Mouse (Mus musculus) heart, embryonic 13.5 days (tissue): ENCODE measurements at regions not wholly inside any gene's neighbourhood (a gene's known extent, or its start where the extent isn't known, plus 50 kb on each side); places are given as distances from the start of the nearest gene placed in this dataset.
A peak's percentile ranks its signal among the peaks of the same experiment; 100 is the strongest.

Source experiments
- ATAC-seq: fragments of 200-750 bp; cut with Nextera tagmentation; 2 replicates; pipeline ENCODE4 v1.8.0; 2017; ENCODE audit warnings: moderate TSS enrichment; ENCODE audit not compliant: insufficient number of reproducible peaks, low FRiP score, low TSS enrichment; ENCODE audit errors: extremely low read depth
- H3K27ac ChIP-seq: fragments of 300-500 bp; sonication (generic); replicated peaks from 2 replicates; pipeline ENCODE4 v1.5.1; 2015; ENCODE audit warnings: moderate library complexity, mild to moderate bottlenecking, inconsistent platforms
- H3K27me3 ChIP-seq: fragments of 300-500 bp; sonication (generic); replicated peaks from 2 replicates; pipeline ENCODE4 v1.6.1; 2015; ENCODE audit warnings: mild to moderate bottlenecking, inconsistent platforms
- H3K36me3 ChIP-seq: fragments of 300-500 bp; sonication (generic); 2 replicates; pipeline ENCODE4 v1.6.1; 2015; ENCODE audit warnings: mild to moderate bottlenecking, inconsistent platforms
- H3K4me1 ChIP-seq: fragments of 300-500 bp; sonication (generic); 2 replicates; pipeline ENCODE4 v1.6.1; 2015; ENCODE audit warnings: inconsistent platforms
- H3K4me2 ChIP-seq: fragments of 300-500 bp; sonication (generic); 2 replicates; pipeline ENCODE4 v1.6.1; 2015; ENCODE audit warnings: inconsistent platforms, mild to moderate bottlenecking, moderate library complexity
- H3K4me3 ChIP-seq: fragments of 300-500 bp; sonication (generic); 2 replicates; pipeline ENCODE4 v1.5.1; 2015; ENCODE audit warnings: moderate library complexity, mild to moderate bottlenecking, inconsistent platforms
- H3K9ac ChIP-seq: fragments of 300-500 bp; sonication (generic); 2 replicates; pipeline ENCODE4 v1.6.1; 2015; ENCODE audit warnings: inconsistent platforms, mild to moderate bottlenecking, moderate library complexity
- H3K9me3 ChIP-seq: fragments of 300-500 bp; sonication (generic); 2 replicates; pipeline ENCODE4 v1.6.1; 2016; ENCODE audit warnings: inconsistent platforms
- WGBS: fragments of 180-500 bp; shearing (Covaris S2); methylation state at CpG from one replicate; pipeline ENCODE4 v1.1.7; 2015; ENCODE audit warnings: mixed read lengths; 5-methylcytosine and 5-hydroxymethylcytosine counted together

DNA sequence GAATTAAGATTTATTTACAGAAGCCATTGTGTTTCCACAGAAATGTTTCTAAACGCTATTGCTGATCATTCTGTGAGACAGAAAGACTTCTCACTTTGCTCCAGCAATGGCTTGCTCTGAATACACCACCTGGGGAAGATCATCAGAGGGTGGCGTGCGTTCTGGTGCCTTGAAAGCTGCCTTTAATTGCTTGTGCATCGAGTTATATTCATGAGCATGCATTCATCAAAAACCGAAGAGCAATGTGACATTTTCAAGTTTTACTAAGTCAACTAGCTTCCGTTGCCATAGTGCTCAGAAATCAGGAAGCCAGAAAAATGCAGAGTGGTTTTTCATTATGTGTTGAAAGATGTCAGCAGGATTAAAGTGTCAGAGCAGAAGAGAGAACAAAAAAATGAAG lies 85.0 kb upstream of the Pcdh18 start:
- ATAC-seq, result no peak
- Histone ChIP-seq H3K9me3 (no peaks in the 10 kb centered on the region), H3K27me3 (no peaks in the 10 kb centered on the region), H3K27ac (no peak overlapping the region), H3K4me3 (no peak overlapping the region), H3K4me1 (no peaks in the 10 kb centered on the region), H3K36me3 (no peaks in the 10 kb centered on the region), H3K9ac (no peak overlapping the region), H3K4me2 (no peak overlapping the region)
- WGBS, result 64% methylated on average over 6 of the region's 6 CpGs

DNA sequence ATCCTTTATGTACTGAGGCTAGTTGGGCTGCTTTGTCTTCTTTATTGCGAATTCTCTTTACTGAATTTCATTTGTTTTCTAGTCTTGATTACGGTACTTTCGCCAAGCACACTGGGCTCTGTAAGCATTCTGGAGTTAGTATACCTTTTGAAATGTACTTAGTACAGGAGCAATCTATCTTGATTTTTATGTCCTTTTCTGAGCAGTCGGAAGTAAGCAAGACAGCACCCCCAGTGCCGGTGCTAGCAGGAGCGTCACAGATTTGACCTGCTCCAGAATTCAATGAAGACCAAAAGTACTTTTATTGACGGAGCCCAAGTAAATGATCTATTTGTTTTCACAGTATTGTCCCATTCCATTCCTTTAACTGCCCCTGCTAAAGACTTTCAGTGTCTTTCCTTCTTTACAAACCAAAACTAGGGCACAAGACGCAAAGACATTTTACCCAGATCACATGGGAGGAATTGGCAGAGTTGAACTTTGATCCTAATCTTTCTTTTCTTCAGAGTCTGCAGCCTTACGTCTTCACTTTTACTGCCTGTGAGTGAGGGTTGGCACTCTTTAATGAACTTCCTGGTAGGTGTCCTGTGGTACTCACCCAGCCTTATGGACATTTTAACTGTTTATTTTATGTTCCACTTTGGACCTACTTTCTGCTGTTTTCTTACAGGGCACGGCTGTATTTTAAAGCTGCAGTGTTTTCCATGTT lies 83.5 kb upstream of the Pcdh18 start:
- H3K4me1 ChIP-seq, result no peaks in the 10 kb centered on the region
- 82% methylated on average over 10 of the region's 10 CpGs for WGBS
- H3K4me3 ChIP-seq, result no peak overlapping the region
- no peaks in the 10 kb centered on the region for H3K27me3 ChIP-seq
- H3K4me2 ChIP-seq, result no peak overlapping the region
- H3K36me3 ChIP-seq, result no peaks in the 10 kb centered on the region
- H3K9ac ChIP-seq, result no peak overlapping the region
- H3K9me3 ChIP-seq, result no peaks in the 10 kb centered on the region
- no peak for ATAC-seq
- no peak overlapping the region for H3K27ac ChIP-seq

DNA sequence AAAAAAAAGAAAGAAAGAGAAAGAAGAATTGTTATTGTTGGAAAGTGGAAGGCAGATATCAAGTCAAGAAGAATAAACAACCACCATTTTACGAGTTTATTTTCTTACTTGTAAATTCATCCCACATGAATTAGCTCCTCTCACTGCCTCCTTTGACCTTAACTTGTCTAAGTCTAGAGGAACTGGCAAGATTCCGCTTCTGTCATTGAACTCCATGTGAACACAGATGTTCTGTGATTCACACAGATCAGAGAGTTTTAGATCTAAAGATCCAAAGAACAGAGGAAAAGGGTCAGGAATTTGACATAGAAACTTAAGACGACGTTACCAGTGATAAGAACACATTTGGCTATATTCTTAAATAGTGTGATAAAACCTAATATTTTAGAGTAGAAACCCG lies 57.3 kb upstream of the Pcdh18 start:
- no peak overlapping the region for H3K9ac ChIP-seq
- ATAC-seq, result no peak
- H3K4me2 ChIP-seq, result no peak overlapping the region
- H3K27ac ChIP-seq, result no peak overlapping the region
- 69% methylated on average over 5 of the region's 5 CpGs for WGBS
- H3K36me3 ChIP-seq, result no peaks in the 10 kb centered on the region
- no peaks in the 10 kb centered on the region for H3K27me3 ChIP-seq
- no peaks in the 10 kb centered on the region for H3K9me3 ChIP-seq
- H3K4me1 ChIP-seq, result no peaks in the 10 kb centered on the region
- H3K4me3 ChIP-seq, result no peak overlapping the region

DNA sequence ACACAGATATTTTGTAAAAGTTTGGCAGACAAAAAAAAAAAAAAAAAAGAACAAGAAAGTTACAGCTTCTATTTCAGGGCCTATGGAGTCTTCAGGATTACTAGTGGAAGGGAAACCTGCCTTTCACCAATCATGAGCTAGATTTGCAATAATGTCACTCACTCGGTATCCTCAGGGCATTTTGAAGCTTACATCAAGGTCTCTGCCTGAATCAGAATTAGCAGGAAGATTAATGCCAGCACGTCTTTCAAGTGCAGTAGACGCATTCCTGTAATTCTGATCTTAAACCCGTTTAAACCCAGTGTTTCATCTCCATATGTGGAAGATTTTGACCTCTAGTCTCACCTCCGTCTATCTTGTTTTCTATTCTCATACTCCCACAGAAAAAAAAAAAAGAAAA lies 50.6 kb upstream of the Pcdh18 start:
- Histone ChIP-seq H3K4me1 (peaks cover 25% of the 10 kb centered on the region), H3K27me3 (no peaks in the 10 kb centered on the region), H3K9me3 (no peaks in the 10 kb centered on the region), H3K27ac (peak overlapping the region; percentile 46; the same call in 1 of the 2 replicates), H3K9ac (no peak overlapping the region), H3K36me3 (no peaks in the 10 kb centered on the region), H3K4me2 (no peak overlapping the region), H3K4me3 (no peak overlapping the region)
- no peak for ATAC-seq
- 25% methylated on average over 5 of the region's 5 CpGs for WGBS

DNA sequence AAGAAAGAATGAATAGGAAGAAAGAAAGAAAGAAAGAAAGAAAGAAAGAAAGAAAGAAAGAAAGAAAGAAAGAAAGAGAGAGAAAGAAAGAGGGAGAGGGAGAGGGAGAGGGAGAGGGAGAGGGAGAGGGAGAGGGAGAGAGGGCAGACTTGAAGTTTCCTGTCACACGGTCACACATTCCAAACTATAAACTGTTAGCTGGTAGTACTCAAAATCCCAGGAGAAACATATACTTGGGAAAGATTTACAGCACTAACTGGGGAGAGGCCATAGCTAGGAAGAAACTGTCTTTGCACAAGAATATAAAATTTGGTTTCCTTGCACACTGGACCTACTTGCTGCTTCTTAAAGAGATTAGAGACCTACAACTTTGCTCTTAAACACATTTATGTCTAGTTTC lies 50.2 kb upstream of the Pcdh18 start:
- 32% methylated on average over 1 of the region's 1 CpGs for WGBS
- Histone ChIP-seq H3K4me3 (no peak overlapping the region), H3K27me3 (no peaks in the 10 kb centered on the region), H3K36me3 (no peaks in the 10 kb centered on the region), H3K4me2 (no peak overlapping the region), H3K4me1 (peaks cover 25% of the 10 kb centered on the region), H3K27ac (0 out of 2 replicates have a peak overlapping the region, but pooled peaks have one; percentile 46), H3K9me3 (no peaks in the 10 kb centered on the region), H3K9ac (no peak overlapping the region)
- ATAC-seq, result no peak
